Mouse (Mus musculus) c-Kit-positive CD71-positive TER-119-negative erythroid progenitor cells, embryonic 14.5 days (primary cell): ENCODE data around the gene Rab11fip5.

ENCODE experiments used
- DNase-seq: peaks from one replicate; pipeline ENCODE4 v3.0.0-alpha.2; 2013; ENCODE audit warnings: low read depth

Gene Rab11fip5

DNA sequence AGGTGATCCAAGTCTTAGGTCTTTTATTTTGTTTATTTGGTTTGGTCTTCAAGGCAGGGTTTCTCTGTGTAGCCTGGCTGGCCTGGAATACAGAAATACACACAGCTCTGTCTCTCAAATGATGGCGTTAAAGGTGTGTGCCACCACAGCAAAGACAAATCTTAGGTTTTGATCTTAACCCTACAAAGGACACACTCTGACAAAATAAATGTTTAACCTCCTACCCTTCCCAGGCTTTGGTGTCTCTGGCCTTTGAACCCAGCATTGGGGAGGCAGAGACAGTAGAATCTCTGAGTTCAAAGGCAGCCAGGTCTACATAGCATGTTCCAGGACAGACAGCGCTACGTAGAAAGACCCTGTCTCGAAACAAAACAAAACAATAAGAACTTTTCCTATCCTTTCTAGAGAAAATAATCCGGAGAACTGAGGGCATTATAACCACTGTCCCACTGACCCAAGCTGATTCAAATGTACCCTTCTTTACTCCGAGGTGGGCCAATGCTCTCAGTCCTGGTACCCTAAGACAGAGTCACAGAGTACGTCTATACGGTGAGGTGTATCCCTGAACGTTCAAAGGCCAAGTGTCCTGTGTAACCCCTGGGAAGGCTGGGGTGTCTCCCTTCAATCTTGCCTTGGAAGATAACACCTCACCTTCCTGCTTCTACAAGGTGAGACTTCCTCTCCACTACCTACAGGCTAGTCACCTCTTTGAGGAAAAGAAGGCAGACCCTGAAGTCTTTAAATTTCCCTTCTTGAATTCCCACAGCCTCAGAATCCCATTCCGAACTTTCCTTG, 1.2 kb downstream of the Rab11fip5 start:
- no peak for DNase-seq

DNA sequence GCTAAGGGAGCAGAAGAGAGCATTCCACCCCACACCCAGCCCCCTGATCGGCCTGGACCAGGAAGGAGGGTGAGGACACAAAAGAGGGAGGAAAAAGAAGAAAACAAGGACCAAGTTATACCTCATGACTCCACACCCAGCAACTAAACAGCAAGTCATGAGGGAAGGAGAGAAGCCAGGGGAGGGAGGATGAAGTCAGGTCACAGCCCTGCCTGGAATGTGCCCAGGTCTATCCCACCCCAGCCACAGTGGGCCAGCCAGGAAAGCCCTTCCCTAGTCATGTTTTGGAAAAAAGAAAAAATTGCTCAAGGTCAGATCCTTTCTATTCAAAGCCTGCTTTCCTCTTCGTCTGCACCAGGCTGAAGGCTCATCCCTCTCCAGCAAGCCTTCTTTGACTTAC, 1.9 kb downstream of the Rab11fip5 start:
- no peak for DNase-seq

DNA sequence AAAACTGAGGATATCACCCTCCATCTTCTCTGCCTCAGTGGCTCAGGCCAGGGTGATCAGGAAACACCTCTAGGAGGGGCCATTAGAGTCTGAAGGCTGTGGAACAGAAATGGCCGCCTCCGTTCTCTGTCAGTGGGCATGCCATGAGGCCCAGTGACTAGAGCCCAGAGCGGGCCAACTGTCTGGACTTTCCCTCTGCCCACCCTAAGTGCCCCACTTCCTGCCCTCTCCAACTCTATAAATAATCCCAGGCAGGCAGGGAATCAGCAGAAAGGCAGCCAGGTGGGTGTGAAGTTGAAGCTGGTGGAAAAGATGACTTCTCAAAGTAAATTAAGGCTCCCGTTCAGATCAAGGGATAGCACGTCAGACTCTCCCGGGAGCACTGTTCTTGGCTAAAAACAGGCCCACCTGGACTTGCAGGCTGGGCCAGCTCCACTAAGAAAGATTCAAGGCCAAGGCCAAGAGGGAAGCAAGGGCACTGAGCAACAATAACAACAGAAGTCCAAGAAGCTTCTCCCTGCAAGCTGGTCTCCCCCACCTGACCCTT, 2.5 kb downstream of the Rab11fip5 start:
- DNase-seq, result no peak

DNA sequence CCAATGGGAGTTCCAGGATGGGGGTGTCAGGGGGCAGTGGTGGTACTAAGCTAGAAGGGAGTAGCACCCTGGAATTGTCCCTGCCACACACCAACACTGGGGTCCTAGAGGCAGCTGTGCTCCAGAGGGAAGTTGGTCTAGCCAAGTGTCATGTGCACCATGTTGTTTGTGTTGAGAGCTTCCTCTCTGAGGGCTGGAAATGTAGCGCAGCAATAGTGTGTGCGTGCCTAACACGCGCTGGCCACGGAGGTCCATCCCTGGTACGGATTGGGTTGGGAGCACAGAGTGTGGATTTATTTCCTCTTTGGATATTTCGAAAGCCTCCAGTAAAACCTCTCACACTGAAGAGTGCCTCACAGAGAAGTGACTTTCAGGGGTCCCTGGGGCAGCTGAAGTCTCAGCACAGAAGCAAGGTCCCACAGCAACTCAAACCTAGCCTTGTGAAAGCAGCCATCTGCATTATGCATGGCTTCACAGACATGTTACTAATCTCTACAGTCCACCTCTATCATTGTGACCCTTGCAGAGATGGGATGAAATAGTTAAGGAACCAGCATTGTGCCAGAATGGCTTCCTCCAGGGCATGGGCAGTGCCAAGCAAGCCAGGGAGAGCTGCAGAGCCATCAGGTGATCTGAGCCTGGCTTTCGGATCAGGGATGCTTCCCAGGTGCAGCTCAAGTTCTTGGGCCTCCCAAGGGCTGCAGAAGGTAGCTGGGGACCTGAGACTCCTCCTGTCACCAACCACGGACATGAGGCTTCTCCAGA, 3.6 kb downstream of the Rab11fip5 start:
- DNase-seq, result no peak

DNA sequence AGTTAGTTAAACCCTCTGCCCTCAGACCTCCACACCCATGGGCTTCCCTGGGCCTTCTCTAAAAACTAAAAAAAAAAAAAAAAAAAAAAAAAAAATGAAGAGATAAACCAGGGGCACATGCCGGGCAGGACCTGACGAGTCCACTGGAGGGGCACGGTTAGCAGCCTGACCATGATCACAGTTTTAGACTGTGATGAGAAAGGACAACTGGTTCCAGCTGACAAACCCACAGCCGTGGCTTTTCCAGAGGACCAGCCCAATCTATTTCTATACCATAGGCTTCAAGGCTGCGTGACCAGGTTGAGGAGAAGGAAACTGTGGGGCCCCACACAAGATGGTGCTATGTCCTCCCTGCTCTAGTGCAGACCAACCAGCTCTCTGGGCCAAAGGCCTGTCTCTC, 4.4 kb downstream of the Rab11fip5 start:
- no peak for DNase-seq

DNA sequence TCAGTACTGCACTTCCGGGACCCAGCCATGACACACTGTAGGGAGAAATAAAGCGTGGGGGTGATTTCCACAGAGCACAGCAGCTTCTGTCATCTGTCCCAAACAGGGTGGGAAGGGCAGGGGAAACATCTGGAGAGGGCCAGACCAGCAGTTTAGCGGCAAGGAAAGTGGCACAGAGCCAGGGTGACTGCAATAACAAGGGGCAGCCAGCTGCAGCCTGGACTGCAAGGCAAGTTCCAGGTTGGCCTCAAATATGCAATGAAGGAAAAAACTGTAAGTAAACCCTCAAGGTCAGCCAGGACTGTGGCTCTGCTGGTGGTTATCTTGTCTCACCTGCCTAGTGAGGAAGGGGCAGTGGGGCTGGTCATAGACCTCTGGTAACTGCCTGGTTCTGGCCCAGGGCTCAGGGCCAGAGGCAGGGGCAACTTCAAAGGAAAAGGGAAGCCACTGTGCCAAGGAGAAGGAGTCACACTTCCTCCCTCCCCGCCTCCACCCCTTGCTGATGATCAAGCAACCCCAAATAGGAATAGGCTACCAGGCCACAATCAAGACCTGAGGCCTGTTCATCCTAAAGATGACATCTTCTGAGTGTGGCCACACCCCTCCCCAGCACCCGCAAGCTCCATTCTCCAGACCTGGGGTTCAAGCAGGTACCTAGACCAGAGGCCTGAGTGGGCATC, 5.1 kb downstream of the Rab11fip5 start:
- DNase-seq, result no peak

DNA sequence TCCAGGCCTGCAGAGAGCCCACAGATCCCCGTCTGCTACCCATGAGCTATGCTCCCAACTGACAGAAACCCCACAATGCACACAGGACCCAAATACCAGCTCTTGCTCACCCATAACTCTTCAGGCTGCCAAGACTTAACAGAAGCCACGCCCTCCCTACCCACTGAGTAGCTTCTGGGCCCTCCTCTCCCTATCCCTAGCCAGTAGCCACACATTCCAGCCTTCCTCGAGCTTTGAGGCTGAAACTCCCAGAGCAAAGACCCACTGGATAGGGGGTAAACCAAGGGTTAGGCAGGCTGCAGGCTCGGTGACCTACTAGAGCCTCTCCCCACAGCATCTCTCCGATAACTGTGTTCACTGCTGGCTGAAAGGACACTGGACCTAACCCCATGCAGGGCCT, 5.7 kb downstream of the Rab11fip5 start:
- DNase-seq, result no peak

DNA sequence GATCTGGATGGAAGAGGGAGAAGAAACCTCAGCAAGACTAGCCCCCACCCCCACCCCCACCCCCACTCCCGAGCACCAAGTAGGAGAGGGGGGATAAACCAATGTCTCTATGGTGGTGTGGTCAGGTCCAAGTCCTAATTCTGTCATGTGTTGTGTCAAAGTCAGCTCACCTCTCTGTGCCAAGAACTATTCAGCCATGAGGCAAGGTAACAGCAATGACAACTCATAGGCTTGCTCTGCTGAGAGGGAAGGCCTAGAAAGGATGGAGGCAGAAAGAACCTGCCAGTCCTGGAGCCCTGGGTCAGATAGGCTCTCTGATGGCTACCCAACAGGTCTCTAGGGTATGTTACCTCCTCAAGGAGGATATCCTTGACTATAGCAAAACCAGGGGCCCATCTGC, 6.3 kb downstream of the Rab11fip5 start:
- DNase-seq, result no peak

DNA sequence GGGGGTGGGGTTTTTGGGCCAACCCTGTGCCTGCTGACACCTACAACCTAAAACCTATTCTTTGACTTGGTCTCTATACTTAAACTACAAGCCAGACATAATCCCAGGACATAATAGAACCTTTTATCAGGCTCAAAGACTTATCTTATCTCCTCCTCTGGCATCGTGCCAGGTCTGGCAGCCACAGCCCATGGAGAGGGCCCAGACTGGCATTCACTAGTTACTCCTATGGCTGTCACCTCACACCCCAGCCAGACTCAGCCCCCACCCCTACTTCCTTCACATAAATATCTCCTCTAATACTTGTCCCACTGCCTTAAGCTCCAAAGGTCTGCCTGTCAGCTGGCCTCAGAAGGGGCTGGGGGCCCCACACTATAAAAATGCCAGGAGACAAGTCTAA, 8.0 kb downstream of the Rab11fip5 start:
- no peak for DNase-seq

DNA sequence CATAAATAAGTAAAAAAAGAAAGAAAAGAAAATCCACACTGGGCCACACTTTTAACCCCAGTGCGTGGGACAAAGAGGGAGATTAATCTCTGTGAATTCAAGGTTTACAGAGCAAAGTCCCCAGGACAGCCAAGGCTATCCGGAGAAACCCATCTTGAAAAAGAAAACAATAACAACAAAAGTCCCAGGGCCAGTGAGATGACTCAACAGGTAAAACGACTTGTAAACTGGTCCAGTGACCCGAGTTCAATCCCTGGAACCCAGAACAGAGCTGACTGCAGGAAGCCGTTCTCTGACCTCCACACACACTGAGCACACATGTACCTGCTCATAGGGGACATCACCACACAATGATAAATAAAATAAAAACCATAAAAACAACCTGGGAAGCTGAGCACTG, 10.0 kb downstream of the Rab11fip5 start:
- no peak for DNase-seq

DNA sequence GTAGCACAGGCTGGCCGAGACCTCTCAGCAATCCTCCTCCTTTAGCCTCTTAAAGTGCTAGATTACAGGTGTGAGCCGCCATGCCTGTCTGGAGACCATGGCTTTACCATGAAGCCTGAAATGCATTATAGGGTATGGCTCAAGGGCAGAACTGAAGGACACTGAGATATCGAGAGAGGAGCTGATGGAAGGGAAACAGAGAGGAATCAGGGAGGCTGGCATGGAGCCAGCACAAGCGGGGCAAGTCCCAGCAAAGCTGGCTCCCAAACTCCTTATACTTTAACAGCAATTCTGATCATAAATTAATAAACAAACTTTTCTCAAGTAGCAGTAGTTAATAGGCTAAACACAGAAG, 10.6 kb downstream of the Rab11fip5 start:
- DNase-seq, result no peak

DNA sequence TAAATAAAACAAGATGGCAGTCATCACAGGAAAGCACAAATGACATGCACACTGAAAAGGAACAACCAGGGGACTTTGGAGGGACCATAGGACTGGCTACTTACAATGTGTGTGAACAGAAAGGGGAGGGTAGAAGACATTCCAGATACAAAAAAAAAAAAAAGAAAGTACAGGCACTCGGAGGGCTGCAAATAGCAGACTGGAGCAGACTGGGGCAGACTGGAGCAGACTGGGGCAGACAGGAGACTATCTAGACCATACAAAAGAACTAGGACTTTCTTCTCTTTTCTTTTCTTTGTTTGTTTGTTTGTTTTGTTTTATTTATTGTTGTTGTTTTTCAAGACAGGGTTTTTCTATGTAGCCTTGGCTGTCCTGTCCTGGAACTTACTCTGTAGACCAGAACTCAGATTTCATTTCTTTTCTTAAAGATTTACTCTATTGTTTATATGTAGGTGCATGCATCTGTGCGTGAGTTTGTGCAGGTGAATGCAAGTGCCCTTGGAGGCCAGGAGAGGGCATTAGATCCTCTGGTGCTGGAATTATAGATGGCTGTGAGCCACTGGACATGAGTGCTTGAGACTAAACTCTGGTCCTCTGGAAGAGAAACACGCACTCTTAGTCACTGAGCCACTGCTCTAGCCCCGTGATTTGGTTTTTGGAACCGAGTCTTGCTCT, 11.1 kb downstream of the Rab11fip5 start:
- DNase-seq, result no peak

DNA sequence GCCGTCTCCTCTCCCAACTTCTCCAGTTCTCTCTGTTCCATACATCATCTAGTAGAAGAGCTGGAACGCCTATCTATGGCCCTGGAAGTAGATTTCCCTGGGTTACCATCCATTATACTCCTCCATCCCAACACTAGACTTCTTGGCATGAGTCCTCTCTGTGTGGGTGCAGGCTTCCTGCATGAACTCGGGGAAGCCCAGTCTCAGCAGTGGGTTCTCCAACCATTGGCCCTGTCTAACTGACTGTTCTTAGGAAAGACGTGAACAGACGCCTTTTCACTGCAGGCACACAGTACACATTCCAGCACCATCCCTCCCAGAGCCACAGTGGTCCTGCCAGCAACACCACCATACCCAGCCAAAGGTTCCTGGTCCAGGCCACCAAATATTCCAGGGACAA, 11.8 kb downstream of the Rab11fip5 start:
- DNase-seq, result no peak

DNA sequence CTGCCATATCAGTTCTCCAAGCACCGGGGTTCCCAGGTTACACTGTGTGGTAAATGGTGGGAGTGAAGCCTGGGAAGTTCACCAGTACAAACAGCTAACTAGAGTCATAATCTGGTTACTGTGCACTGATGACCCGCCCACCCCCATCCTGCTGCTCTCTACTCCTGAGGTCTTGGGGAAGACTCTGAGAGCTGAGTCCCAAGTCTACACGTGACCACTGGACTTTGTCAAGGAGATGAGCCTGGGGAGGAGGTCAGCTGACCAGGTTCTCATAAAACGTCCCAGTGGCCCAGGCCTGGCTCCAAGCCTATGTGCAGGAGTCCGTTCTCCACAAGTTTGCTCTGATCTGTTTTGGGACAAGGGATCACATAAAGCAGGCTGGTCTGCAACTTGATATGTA, 14.1 kb downstream of the Rab11fip5 start:
- no peak for DNase-seq

DNA sequence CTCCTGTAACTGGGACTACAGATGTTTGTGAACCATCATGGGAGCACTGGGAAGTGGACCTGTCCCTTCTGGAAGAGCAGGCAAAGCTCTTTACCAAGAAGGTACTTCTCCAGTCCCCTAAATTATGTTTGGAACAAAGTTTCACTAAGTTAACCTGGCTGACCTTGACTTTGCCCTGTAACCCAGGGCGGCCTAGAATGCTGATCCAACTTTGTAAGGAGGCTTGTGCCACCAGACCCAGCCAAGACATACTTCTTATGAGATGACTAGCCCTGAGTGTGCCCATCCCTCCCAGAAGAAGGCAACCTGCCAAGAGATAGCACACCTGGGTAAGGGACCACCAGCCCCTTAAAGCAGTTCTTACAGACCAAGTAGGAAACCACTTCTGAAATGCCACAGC, 15.6 kb downstream of the Rab11fip5 start:
- DNase-seq, result no peak

DNA sequence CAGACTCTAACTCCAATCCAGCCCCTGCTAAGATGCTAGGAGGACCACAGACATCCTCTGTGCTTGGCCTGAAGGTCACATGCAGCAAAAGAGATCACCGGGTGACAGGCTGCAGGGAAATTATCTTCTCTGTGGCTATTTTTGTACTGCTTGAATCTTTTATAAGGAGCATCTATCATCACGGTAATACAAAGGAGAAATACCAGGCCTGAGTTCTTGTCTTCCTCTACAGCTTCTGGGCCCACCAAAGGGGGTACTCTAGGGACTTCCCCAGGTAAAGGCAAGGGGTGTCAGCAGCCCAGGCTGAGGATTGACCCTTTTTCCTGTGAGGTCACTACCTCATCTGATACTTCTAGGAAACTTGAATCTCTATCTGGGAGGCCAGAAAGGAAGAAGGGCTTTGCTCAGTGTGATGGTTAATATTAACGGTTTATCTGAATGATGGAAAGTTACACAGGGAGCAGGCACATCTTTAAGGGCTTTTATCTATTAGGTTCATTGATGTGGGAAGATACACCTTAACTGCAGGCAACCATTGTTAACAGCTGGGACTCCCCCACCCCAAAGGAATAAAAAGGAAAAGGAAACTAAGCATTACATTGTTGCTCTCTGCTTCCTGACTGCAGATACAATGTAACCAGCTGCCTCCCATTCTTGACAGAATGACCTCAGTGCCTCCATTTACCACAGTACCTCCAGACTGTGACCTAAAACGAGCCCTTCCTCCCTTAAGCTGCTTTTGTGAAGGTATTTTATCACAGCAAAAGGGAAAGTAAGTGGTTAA, 17.6 kb downstream of the Rab11fip5 start:
- no peak for DNase-seq

DNA sequence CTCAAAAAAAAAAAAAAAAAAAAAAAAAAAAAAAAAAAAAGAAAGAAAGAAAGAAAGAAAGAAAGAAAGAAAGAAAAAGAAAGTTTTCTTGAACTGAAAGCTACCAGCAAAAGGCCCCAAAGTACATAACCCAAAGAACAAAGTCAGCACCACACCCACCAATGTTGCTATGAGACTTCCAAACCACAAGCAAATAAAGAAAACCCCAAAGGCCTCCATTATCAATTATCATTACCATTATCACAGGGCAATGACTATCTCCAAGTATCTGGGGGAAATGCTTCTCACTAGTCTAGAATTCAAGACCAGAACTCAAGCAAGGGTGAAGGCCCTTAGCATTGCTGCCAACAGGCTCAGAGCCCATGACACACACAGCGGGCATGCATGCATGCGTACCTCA, 18.7 kb downstream of the Rab11fip5 start:
- DNase-seq, result no peak

DNA sequence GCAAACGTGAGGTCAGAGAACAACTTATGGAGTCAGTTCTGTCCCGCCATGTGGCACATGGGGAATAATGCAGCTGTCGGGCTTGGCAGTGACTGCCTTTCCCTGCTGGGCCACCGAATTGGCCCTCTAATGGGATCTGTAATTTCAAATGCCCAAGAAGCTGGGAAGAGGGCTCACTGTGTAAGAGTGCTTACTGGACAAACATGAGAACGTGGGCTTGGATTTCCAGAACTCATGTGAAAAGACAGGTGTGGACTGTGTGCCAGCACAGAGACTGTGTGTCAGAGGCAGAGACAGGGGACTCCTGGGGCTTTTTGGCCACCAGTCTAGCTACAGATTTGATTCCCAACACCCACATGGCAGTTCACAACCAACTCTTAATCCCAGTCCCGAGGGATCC, 19.7 kb downstream of the Rab11fip5 start:
- no peak for DNase-seq

DNA sequence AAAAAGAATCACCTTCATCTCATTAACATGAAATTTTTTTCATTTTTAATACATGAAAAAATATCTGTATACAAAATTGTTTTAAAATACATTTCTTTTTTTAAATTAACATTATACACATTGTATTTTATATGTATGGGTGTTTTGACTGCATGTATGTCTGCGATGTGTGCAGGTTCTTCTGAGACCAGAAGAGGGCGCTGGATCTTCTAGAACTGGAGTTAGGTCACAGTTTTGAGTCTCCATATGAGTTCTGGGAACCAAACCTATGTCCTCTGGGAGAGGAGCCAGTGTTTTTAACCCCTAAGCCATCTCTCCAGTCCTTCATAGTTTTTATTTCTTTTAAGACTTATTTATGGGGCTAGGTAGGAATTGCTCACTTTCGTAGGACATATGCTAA, 20.7 kb downstream of the Rab11fip5 start:
- DNase-seq, result no peak

DNA sequence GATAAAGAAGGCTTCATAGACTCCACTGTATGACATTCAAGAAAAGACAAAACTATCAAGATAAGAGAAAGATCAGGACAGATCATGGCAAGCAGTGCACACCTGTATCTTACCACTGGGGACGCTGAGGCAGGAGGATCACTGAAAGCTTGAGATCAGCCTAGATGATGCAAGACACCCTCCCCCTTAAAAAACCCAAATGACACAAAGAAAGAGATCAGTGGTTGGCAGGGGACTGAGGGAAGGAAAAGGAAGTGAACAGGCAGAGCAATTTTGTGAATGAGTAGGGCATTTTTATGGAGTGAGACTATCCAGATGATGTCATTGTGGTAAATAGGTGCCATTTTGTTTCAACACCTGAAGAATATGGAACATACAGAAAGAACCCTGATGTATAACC, 24.3 kb downstream of the Rab11fip5 start:
- no peak for DNase-seq

DNA sequence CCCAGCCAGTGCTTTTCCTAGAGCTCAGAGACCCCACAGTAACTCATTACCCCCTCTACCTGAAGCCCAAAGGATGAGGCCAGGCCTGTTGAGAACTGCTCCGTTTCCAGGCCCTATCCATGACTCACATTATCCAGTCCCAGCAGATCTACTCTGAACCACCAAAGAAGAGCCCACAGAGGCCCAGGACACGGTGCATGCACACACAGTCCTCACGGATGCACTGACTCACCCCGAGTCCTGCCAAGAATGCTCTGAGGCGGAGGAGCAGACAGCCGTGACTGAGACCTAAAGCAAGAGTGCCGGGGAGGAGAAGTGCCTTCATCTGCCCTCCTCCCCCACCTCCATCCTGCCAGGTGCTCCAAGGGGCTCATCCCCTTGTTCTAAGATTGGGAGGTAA, 25.2 kb downstream of the Rab11fip5 start:
- no peak for DNase-seq

DNA sequence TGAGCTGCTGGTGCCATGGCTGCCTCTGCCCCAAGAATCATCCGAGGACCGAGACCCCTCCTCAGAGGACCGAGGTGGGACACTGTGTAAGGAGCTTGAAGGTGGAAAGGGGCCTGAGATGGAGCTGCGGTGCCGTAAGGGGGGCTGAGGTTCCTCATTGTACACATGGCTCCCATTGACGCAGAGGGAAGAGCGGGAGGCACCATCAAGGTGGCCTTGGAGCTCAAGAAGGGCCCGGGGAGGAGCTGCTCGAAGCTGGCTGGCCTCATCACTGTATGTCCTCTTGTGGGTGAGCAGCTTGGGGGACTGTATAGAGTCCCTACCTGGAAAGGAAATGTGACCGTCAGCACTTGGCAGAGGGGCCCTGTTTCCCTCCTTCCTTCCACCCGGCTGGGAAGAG, 26.3 kb downstream of the Rab11fip5 start:
- no peak for DNase-seq
